Mouse (Mus musculus): ENCODE results near the gene Ankrd12. TPM values are rescaled to one million over a fixed set of nuclear protein-coding genes. Genes with fewer than 3 reads are reported as not detected.

Ankrd12 gene
- total and polyA plus RNA-seq, 3 experiments, result 9.6 to 13.3 TPM; not detected in 1

GRCm38 (mm10) chr17:66024211-66024610 is 52.7 kb downstream of the Ankrd12 start:
- H3K9ac ChIP-seq (ENCODE audit: control insufficient read depth, low read depth, low read length, poor library complexity, severe bottlenecking), result no peak overlapping the region
- no peaks in the 10 kb centered on the region for H3K27me3 ChIP-seq (ENCODE audit: control insufficient read depth in 1 of 2, insufficient read depth in 2 of 2, low read length in 2 of 2)
- H3K27ac ChIP-seq (ENCODE audit: control insufficient read depth, low read depth, low read length), result no peak overlapping the region
- TF ChIP-seq RCOR1 (IDR thresholded peaks at IDR 0.05; ENCODE audit: low read depth, low read length) (no peak), MAFK (IDR thresholded peaks at IDR 0.05; ENCODE audit: borderline replicate concordance, low read depth, low read length) (no peak), ZKSCAN1 (IDR thresholded peaks at IDR 0.05; ENCODE audit: low read depth, low read length) (no peak), KAT2A (conservative IDR thresholded peaks at IDR 0.05; ENCODE audit: low read depth, low read length) (no peak), TCF12 (IDR thresholded peaks at IDR 0.05; ENCODE audit: low read depth, low read length) (no peak), MAZ (IDR thresholded peaks at IDR 0.05; ENCODE audit: low read depth, low read length) (no peak), POLR2AphosphoS2 (IDR thresholded peaks at IDR 0.05; ENCODE audit: low read length) (no peak), CTCF (IDR thresholded peaks at IDR 0.05 in 2 of 3, conservative IDR thresholded peaks at IDR 0.05 in 1 of 3; ENCODE audit: control insufficient read depth in 1 of 3, insufficient read depth in 1 of 3, low read depth in 2 of 3, low read length in 3 of 3, poor library complexity in 1 of 3, severe bottlenecking in 1 of 3) (no peak), GABPA (IDR thresholded peaks at IDR 0.05; ENCODE audit: low read depth, low read length) (no peak), TAL1 (IDR thresholded peaks at IDR 0.05; ENCODE audit: low read length) (no peak), ZC3H11A (IDR thresholded peaks at IDR 0.05; ENCODE audit: low read depth, low read length) (no peak), UBTF (IDR thresholded peaks at IDR 0.05; ENCODE audit: borderline replicate concordance, insufficient read depth, low read depth, low read length) (no peak)
- no peak overlapping the region for H3K4me3 ChIP-seq (ENCODE audit: control insufficient read depth in 1 of 2, insufficient read depth in 1 of 2, low read depth in 2 of 2, low read length in 2 of 2)
- DNase-seq (ENCODE audit: low read depth, low spot score), result no peak
- H3K4me1 ChIP-seq (ENCODE audit: control insufficient read depth in 1 of 2, insufficient read depth in 2 of 2, low read length in 2 of 2), result no peaks in the 10 kb centered on the region
- H3K36me3 ChIP-seq (ENCODE audit: control insufficient read depth in 1 of 2, insufficient read depth in 2 of 2, low read length in 2 of 2), result peaks cover 0 to 10% of the 10 kb centered on the region in 2 experiments; a peak in 2 of 4 replicates
- no peaks in the 10 kb centered on the region for H3K79me2 ChIP-seq (ENCODE audit: control insufficient read depth, insufficient read depth, low read length, poor library complexity)
- H3K9me3 ChIP-seq (replicated peaks; ENCODE audit: insufficient read depth, low read length), result no peaks in the 10 kb centered on the region

- Histone ChIP-seq H3K36me3 (ENCODE audit: control insufficient read depth in 1 of 2, insufficient read depth in 2 of 2, low read length in 2 of 2) (peaks cover 0 to 2% of the 10 kb centered on the region in 2 experiments; a peak in 1 of 4 replicates), H3K4me1 (ENCODE audit: control insufficient read depth in 1 of 2, insufficient read depth in 2 of 2, low read length in 2 of 2) (no peaks in the 10 kb centered on the region), H3K9me3 (replicated peaks; ENCODE audit: insufficient read depth, low read length) (no peaks in the 10 kb centered on the region), H3K27me3 (ENCODE audit: control insufficient read depth in 1 of 2, insufficient read depth in 2 of 2, low read length in 2 of 2) (no peaks in the 10 kb centered on the region), H3K4me3 (ENCODE audit: control insufficient read depth in 1 of 2, insufficient read depth in 1 of 2, low read depth in 2 of 2, low read length in 2 of 2) (no peak overlapping the region), H3K27ac (ENCODE audit: control insufficient read depth, low read depth, low read length) (no peak overlapping the region), H3K79me2 (ENCODE audit: control insufficient read depth, insufficient read depth, low read length, poor library complexity) (no peaks in the 10 kb centered on the region), H3K9ac (ENCODE audit: control insufficient read depth, low read depth, low read length, poor library complexity, severe bottlenecking) (no peak overlapping the region)
- TF ChIP-seq USF2 (IDR thresholded peaks at IDR 0.05; ENCODE audit: borderline replicate concordance in 1 of 2, insufficient read depth in 1 of 2, low read depth in 1 of 2, low read length in 2 of 2) (no peak), MYC (IDR thresholded peaks at IDR 0.05; ENCODE audit: low read depth, low read length) (no peak), RAD21 (IDR thresholded peaks at IDR 0.05; ENCODE audit: low read depth, low read length) (no peak), KAT2A (conservative IDR thresholded peaks at IDR 0.05; ENCODE audit: low read depth, low read length) (no peak), EP300 (IDR thresholded peaks at IDR 0.05; ENCODE audit: low read depth in 1 of 2, low read length in 2 of 2) (no peak), UBTF (IDR thresholded peaks at IDR 0.05; ENCODE audit: borderline replicate concordance, insufficient read depth, low read depth, low read length) (no peak), MAFK (IDR thresholded peaks at IDR 0.05; ENCODE audit: borderline replicate concordance, low read depth, low read length) (no peak), ZKSCAN1 (IDR thresholded peaks at IDR 0.05; ENCODE audit: low read depth, low read length) (no peak), ZC3H11A (IDR thresholded peaks at IDR 0.05; ENCODE audit: low read depth, low read length) (no peak), USF1 (IDR thresholded peaks at IDR 0.05; ENCODE audit: low read depth, low read length) (no peak), TCF12 (IDR thresholded peaks at IDR 0.05; ENCODE audit: low read depth, low read length) (no peak), SMC3 (IDR thresholded peaks at IDR 0.05; ENCODE audit: low read depth, low read length) (no peak), MXI1 (IDR thresholded peaks at IDR 0.05; ENCODE audit: low read depth, low read length) (no peak)
- DNase-seq (ENCODE audit: low read depth, low spot score), result no peak
Observed at GRCm38 (mm10) chr17:66011790-66012189, 65.1 kb downstream of the Ankrd12 start.
